Mouse (Mus musculus): ENCODE data around the gene Fut11. TPM values are rescaled to one million over a fixed set of nuclear protein-coding genes. Genes with fewer than 3 reads are reported as not detected.

The Fut11 gene
- total RNA-seq (2015; ENCODE audit: low replicate concordance) (5.9 and 10.1 TPM in 2 replicates), total RNA-seq (2017; ENCODE audit: low replicate concordance) (6.0 and 10.7 TPM in 2 replicates)

DNA sequence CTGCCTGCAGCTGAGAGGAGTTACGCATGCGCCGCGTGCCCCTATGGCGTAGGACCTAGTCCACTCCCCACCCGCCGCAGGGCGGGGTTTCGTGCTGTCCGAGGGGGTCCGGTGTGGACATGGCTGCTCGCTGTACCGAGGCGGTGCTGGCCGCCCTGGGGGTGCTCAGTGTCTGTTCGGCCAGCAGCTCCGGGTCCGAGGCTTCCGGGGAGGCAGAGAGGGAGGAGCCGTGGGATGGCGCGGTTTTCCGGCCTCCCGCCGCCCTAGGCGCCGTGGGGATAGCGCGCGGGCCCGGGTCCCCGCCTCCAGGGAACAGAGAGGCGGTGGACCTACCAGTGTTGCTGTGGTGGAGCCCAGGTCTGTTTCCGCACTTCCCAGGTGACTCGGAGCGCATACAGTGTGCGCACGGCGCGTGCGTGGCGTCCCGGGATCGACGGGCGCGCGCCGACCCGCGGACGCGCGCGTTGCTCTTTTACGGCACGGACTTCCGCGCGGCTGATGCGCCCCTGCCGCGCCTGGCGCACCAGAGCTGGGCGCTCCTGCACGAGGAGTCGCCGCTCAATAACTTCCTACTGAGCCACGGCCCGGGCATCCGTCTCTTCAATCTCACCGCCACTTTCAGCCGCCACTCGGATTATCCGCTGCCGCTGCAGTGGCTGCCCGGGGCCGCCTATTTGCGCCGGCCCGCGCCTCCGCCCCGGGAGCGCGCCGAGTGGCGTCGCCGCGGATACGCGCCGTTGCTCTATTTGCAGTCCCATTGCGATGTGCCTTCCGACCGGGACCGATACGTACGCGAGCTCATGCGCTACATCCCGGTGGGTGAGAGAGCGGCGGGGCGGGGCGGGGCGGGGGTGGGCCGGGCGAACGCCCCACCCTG, at the start of gene Fut11:
Gene Fut11 (plus strand): TSS at position 85 of the 877 bp plus-strand sequence.
- peak; percentile 81 for ATAC-seq (replicated peaks; ENCODE audit: low FRiP score, poor library complexity, severe bottlenecking)

DNA sequence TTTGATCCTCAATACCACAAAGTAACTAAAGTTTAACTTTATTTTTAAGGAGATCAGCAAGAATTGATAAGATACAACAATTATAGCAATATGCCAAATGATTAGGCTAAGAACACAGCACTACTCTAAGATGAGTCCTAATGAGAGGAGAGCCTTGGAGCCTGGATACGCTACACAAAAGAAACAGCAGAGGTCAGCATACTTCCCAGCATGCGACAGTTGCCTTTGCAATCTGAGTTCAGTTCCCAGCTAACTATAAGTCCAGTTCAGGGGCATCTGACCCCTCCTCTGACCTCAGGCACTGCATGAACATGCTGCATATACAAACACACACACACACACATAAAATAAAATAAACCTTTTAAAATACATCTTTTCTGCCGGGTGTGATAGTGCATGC, 49.2 kb upstream of the Fut11 start:
- no peak for ATAC-seq (replicated peaks; ENCODE audit: low FRiP score, poor library complexity, severe bottlenecking)

DNA sequence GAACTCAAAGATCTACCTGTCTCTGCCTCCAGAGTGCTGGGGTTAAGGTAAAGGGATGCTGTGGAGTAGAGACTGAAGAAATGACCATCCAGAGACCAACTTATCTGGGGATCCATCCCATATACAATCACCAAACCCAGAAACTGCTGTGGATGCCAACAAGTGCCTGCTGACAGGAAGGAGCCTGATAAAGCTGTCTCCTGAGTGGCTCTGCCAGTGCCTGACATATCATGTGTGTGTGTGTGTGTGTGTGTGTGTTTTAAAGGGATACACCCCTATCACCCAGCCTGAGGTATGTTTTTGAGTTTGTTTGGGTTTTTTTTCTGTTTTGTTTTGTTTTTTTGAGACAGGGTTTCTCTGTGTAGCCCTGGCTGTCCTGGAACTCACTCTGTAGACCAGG, 48.4 kb upstream of the Fut11 start:
- ATAC-seq (replicated peaks; ENCODE audit: low FRiP score, poor library complexity, severe bottlenecking): peak; percentile 68; the same call in 1 of the 2 replicates

DNA sequence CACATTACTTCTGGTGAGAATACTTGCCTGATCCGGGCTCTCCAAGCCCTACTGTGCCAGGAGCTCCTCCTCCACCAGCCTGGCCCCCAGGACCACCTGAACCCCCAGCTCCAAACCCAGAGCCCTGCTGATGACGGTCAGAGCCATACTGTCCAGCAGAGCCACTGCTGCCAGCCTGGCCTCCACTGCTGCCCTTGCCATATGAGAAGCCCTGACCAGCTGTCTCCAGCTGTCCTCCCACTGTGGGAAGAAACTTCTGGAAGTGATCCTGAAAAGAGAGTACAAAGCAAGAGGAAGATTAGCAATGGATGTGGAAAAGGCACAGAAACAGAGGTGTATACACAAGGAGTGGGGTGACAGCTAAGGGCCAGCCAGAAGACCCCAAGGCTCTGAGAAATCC, 43.8 kb upstream of the Fut11 start:
- no peak for ATAC-seq (replicated peaks; ENCODE audit: low FRiP score, poor library complexity, severe bottlenecking)

DNA sequence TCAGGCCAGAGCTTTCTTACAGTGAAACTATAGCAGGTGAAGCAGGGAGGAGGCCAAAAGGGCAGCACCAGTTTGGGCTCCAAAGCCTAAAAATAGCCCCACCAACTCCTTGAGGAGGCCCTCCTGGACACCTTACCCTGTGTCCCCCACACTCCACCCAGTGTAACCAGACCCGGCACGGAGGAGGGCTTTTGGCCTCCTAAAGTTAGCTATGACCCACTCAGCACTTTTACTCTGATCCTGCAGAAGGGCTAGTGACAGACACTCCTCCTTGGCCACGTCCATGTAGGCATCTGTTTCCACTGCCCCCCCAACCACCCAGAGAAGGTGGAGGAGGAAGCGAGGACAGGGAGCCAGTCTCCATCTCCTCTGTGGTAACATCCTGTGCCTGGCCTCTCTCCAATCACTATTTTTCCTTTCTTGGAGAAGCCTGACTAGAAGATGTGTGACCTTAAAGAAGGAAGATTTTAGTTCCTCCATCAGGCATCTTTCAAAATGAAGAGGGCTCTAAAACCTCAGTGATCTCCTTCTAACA, 43.0 kb upstream of the Fut11 start:
- ATAC-seq (replicated peaks; ENCODE audit: low FRiP score, poor library complexity, severe bottlenecking): no peak

DNA sequence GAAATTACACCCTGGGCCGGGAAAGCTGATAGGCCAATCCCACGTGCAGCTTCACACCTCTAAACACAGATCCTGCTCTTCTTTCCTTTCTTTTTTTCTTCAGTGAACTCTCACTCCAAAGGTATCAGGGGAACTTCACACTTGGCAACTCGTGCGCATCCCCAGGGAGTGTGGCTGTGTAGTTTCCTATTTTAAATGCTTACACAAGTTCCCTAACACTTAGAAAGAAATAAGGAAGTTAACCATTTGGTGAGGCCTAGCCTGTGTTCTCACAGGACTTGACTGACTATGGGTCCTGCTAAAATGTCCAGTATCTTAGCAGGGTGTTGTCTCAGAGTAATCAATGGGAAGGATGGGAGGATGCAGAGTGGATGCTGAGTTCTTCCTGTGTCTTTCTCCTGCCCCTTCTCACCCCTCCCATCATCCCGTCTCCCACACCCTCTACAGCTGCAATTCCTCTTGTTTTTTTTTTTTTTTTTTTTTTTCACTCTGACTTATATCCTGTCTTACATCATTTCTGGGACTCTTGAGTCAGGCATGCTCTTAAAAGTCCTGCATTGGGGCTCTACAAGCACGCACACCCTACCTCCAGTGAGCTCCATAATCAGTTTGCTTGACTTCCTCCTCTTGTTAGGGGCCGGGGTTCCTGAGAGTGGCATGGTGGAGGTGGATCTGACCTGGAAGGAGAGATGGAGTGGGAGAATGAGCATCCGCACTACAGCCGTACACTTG, 39.9 kb upstream of the Fut11 start:
- no peak for ATAC-seq (replicated peaks; ENCODE audit: low FRiP score, poor library complexity, severe bottlenecking)

DNA sequence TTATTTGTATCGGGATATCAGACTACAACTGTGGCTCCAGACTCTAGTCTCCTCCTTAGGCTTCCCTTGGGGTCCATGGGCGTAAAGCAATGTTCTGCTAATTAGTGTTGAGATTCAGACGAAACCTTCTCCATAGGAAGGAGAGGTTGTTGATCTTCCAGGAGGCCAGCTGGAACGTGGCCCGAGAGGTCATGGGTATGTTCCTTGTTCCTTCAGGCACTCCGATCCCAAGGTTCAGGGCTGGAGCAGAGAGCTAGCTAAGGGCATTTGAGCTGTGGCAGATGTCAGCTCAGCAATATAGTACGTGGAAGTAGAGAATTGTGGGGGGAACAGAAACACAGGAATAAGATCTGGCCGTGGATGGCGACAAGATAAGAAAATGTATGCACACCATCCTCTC, 39.0 kb upstream of the Fut11 start:
- ATAC-seq (replicated peaks; ENCODE audit: low FRiP score, poor library complexity, severe bottlenecking): no peak

DNA sequence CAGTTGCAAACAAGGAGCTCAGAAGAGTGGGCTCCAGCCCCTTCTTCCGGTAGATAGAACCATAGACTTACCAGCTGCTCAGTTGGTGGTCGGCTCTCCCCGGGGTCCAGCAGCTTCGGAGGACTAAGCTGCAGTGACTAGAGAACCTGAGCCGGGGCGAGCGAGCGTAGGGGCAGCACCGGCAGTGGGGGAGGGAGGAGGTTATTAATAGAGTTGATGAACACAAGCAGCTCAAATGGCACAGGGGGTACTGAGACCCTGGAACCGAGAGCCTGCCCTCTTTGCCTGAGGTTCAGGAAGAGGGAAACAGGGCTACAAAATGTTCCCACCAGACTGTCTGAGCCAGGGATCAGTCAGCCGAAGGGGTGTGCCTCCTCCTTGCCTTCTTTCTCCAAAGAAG, 38.4 kb upstream of the Fut11 start, which contains the start of gene Myoz1:
Gene Myoz1 (minus strand): TSS at position 180 of the 400 bp plus-strand sequence.
- ATAC-seq (replicated peaks; ENCODE audit: low FRiP score, poor library complexity, severe bottlenecking): no peak

DNA sequence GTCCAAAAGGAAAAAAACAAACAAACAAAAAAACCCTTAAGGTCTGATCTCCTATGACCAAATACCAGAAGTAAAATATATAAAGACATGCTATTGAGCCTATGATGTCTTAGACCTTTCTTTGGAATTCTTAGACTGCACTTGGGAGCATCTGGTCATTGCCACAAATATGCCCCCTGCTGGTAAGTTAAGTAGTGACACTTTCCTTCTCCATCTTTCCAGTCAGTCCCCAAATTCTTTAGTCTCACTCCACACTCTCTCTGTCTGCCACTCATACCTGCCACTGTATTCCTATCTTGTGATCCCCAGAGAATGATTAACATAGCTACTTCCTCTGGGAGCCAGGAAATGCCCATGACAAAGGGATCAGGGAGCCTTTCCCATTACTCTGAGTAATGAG, 36.4 kb upstream of the Fut11 start:
- peak; percentile 53; the same call in 1 of the 2 replicates for ATAC-seq (replicated peaks; ENCODE audit: low FRiP score, poor library complexity, severe bottlenecking)

DNA sequence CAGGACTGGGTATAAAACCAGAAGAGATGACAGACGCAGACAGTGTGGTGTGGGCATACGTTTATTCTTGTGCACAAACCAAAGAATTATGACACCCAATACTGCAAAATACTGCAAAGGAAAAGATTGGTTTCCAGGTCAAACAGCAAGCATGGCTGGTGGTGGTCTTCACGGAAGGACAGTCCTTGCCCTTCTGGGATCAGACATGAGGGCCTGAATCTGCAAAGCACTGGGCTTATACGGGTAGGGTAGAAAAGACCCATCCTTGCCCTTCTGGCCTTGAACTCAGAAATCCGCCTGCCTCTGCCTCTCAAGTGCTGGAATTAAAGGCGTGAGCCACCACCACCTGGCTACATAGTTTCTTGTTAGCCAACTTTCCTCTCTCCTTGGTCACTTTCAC, 35.9 kb upstream of the Fut11 start:
- no peak for ATAC-seq (replicated peaks; ENCODE audit: low FRiP score, poor library complexity, severe bottlenecking)

DNA sequence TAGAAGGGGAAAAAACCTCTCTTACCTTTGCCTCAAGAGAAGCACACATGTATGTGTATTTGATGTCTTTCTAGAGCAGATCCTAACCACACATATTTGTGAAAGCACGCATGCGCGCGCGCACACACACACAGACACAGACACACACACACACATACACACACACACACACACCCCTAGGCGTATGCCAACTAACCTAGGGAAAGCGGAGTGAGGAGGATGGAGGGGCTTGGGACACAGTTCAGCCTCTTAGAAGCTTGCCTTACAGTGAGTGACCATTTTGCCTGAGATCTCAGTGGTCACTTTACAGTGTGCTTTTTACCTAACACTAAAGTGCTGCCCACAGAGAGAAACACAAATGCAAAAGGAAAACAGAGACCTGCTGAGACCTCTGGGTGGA, 35.1 kb upstream of the Fut11 start:
- no peak for ATAC-seq (replicated peaks; ENCODE audit: low FRiP score, poor library complexity, severe bottlenecking)

DNA sequence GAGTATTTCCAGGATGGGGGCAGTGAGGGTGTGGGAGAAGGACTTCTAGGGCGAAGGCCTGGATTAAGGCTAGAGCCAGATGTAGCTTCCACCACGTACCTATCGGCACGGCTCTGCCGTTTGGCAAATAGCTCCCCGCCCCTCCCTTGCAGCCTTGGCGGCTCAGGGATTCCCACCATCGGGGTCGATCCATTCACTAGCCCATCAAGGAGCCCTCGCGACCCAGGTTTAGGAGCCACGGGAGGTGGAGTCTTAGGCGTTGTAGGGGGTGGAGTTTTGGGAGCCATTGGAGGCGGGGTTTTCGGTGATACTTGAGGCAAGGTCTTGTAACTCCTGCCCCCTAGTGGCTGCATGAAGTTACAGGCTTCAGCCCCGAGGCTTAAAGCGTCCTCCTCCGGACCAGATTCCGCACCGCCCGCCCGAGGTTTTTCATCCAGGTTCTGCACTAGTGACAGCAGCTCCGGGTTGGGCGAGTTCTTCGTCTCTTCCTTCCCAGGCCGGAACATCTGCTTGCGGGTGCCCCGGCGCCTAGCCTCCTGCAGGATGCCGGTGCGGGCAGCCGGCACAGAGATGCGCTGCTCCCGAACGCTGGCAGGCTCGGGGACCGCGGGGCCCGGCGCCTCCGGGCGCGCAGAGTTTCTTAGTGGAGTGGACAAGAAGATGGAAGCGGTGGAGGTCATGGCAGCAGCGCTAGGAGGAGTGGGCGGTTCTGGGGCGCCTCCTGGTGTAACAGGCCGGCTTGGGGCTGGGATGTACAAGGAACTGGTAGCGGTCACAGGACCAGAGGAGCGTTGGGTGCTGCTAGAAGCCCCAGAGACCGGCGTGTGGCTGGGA, 33.7 kb upstream of the Fut11 start:
- ATAC-seq (replicated peaks; ENCODE audit: low FRiP score, poor library complexity, severe bottlenecking): peak; percentile 90

DNA sequence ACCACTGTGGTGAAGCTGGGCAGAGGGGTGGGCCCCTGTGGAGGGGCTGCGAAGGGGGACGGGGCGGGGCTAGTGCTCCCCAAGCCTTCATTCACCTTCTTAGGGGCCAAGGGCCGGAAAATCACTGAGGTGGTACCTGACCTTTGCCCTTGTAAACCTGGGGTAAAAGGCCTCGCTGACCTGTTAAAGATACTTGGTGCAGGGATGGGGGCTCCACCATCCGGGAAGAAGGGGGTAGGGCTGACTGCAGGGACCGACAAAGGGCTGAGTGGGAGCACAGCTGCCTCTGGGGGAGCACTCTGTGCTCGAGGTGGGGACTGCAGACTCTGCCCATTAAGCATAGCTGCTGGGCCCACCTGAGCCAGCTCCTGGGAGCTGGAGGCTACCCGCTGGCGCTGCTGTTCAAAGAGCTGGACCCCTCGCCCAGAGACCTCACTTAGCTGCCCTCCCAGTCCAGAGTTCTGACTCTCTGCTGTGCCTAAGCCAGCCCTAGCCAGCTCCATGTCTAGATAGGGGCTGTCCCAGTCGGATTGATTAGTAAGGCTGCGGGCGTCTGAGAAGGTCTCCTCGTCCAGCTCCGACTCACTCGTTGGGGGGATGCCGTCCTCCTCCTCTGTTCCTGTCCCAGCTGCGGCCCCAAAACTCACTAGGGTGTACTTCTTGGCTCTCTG, 33.0 kb upstream of the Fut11 start:
- no peak for ATAC-seq (replicated peaks; ENCODE audit: low FRiP score, poor library complexity, severe bottlenecking)

DNA sequence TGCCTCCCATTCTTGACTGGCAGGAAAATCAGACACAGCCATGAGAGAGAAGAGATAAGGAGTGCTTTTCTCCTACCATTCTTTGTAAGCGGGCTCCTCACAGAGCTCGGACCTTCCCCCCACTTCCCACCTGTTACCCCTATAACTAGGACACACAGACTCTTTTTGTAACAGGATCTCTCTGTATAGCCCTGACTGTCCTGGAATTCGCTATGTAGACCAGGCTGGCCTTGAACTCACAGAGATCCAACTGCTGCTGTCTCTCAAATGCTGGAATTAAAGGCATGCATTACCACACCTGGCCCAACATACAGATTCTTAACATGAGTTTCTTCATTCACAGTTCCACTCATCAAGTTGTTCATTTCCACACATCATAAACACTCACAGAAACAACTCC, 32.0 kb upstream of the Fut11 start:
- ATAC-seq (replicated peaks; ENCODE audit: low FRiP score, poor library complexity, severe bottlenecking): no peak

DNA sequence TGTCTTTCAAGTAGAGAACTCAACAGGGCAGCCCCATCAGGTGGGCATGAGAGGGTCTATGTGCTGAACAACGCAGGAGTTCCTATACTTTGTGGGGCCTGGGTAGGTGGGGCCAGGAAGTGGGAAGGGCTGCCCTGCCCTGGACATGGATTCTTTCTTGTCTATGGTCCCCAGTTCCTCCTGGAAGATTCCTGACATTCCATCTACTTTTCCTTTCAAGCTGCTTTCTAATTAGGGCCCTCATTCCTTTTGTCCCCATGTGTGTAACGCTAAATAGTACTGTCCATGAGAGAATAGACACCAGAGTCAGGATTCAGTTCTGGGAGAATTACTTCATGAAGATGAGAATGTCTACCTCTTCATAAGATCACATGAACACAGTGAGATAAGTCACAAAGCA, 31.2 kb upstream of the Fut11 start:
- ATAC-seq (replicated peaks; ENCODE audit: low FRiP score, poor library complexity, severe bottlenecking): no peak

DNA sequence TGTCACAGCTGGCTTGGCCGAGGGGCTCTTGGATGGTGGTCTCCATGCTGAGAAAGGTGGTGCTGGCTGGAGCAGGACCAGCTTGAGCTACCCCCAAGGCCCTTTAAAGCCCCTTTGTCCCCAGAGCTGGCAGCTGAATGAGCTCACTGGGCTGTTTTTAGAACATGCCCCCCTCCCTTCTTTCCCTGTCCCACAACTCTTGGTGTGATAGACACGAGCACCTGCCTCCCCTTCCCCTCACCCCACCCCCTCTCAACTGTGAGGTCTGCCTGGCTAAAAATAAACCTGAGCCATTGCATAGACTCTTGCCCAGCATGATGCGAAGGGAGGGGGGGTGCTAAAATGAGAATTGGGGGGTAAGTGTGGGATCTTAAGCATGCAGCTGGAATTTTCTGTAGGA, 30.3 kb upstream of the Fut11 start:
- ATAC-seq (replicated peaks; ENCODE audit: low FRiP score, poor library complexity, severe bottlenecking): no peak

DNA sequence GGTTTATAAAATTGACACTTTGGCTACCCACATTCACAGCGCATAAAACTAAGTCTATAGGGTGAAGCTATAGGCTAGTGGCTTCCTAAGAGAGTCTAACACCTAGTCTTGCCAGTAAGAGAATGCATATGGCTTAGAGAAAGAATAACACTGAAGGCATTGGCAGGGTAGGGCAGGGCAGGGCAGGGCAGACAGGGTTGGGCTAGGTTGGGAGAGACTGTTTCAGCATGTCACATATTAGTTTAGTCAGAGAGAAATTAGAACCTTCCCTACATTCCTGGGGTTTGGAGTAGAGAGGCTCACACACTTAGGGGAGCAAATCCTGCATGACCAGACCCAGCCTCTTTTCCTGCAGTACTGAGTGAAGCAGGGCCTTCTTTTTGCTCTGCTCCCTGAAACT, 27.3 kb upstream of the Fut11 start:
- ATAC-seq (replicated peaks; ENCODE audit: low FRiP score, poor library complexity, severe bottlenecking): no peak

DNA sequence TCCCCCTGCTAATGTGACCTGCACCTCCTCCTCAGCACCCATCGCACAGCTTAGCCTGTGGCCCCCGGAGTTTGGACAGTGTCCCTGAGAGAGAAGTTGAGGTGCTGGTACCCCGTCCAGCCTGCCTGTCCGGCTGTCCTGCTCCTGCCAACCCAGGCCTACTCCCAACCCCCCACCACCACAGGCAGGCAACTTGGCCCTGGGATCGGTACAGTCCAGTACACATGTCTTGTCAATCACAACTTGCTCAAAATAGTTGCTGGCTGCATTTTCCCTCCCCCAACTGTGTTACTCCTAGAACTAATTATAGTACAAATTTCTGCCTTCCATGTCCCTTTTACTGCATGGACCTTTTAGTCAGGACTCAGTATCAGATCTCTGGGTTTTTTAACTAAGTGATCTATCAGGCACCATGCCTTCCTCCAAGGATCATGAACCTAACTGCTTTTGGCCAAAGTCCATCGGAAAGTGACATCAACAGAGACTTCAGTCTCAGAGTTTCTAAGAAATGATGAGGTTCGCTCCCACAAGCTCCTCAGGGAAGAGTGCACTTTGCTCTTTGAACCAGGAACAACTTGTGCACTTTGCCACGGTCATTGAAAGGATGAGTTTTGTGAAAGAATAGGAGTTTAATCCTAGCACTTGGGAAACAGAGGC, 26.5 kb upstream of the Fut11 start, which contains the start of gene Synpo2l:
Gene Synpo2l (minus strand): TSS at position 201 of the 657 bp plus-strand sequence.
- ATAC-seq (replicated peaks; ENCODE audit: low FRiP score, poor library complexity, severe bottlenecking): no peak

DNA sequence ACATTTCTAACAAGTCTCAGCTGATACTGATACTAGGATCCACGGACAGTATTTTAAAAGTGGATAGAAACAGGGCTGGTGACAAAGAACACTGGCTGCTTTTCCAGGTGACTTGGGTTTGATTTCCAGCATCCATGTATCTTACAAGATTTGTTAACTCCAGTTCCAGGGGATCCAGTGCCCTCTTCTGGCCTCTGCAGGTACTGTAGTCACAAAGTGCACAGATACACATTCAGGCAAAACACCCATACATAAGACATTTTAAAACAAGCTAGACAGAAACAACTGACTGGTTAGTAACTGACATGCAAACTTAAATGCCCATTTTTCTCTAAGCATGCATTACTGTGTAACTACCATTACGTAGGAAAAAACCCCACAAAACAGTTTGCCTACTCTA, 21.8 kb upstream of the Fut11 start:
- no peak for ATAC-seq (replicated peaks; ENCODE audit: low FRiP score, poor library complexity, severe bottlenecking)

Data from erythroid progenitor cell, adult 5-6 weeks (primary cell).